Mouse (Mus musculus) MEL (cell line): ENCODE results near the gene Pex11a. TPM values are rescaled to one million over a fixed set of nuclear protein-coding genes. Genes with fewer than 3 reads are reported as not detected.

Experiments
- DNase-seq: peaks from one replicate; pipeline ENCODE4 v3.0.0; 2011; ENCODE audit warnings: low read depth, low spot score
- H3K27ac ChIP-seq: 2 replicates; pipeline ENCODE4 v1.5.1; 2012; ENCODE audit warnings: low read depth, mild to moderate bottlenecking, control low read depth, low read length, moderate library complexity; ENCODE audit not compliant: control insufficient read depth
- H3K27me3 ChIP-seq, 2 experiments: fragments of 150-350 bp in 1 of 2; sonication (generic) in 1 of 2; 2 replicates each; pipeline ENCODE4 v1.6.1; 2012; ENCODE audit warnings: low read length in 2 of 2, mild to moderate bottlenecking in 2 of 2, improper control_type of control experiment in 1 of 2, moderate library complexity in 1 of 2; ENCODE audit not compliant: insufficient read depth in 2 of 2, control insufficient read depth in 1 of 2
- H3K36me3 ChIP-seq, 2 experiments: 2 replicates each; pipeline ENCODE4 v1.6.1; 2012 to 2014; ENCODE audit warnings: low read length in 2 of 2, improper control_type of control experiment in 1 of 2, inconsistent platforms in 1 of 2, mild to moderate bottlenecking in 1 of 2; ENCODE audit not compliant: insufficient read depth in 2 of 2, control insufficient read depth in 1 of 2
- H3K4me1 ChIP-seq, 2 experiments: fragments of 150-350 bp in 1 of 2; sonication (generic) in 1 of 2; 2 replicates each; pipeline ENCODE4 v1.6.1; 2012; ENCODE audit warnings: low read length in 2 of 2, improper control_type of control experiment in 1 of 2, mild to moderate bottlenecking in 1 of 2; ENCODE audit not compliant: insufficient read depth in 2 of 2, control insufficient read depth in 1 of 2
- H3K4me3 ChIP-seq, 2 experiments: fragments of 150-350 bp in 1 of 2; sonication (generic) in 1 of 2; 2 replicates each; pipeline ENCODE4 v1.5.1; 2012; ENCODE audit warnings: low read depth in 2 of 2, low read length in 2 of 2, mild to moderate bottlenecking in 2 of 2, moderate library complexity in 2 of 2, control low read depth in 1 of 2, improper control_type of control experiment in 1 of 2; ENCODE audit not compliant: control insufficient read depth in 1 of 2, insufficient read depth in 1 of 2
- H3K79me2 ChIP-seq: 2 replicates; pipeline ENCODE4 v1.6.1; 2012; ENCODE audit warnings: mild to moderate bottlenecking, low read length, moderate library complexity; ENCODE audit not compliant: control insufficient read depth, poor library complexity, insufficient read depth
- H3K9ac ChIP-seq: 2 replicates; pipeline ENCODE4 v1.6.1; 2012; ENCODE audit warnings: low read depth, mild to moderate bottlenecking, control low read depth, low read length, moderate library complexity; ENCODE audit not compliant: control insufficient read depth, poor library complexity, severe bottlenecking
- H3K9me3 ChIP-seq: fragments of 150-350 bp; sonication (generic); replicated peaks from 2 replicates; pipeline ENCODE4 v1.6.1; 2012; ENCODE audit warnings: mild to moderate bottlenecking, low read length, improper control_type of control experiment, moderate library complexity; ENCODE audit not compliant: insufficient read depth
- CHD1 ChIP-seq: IDR thresholded peaks from 2 replicates; pipeline ENCODE4 v1.6.1; 2012; ENCODE audit warnings: low read depth, mild to moderate bottlenecking, inconsistent platforms, low read length, improper control_type of control experiment
- CHD2 ChIP-seq: IDR thresholded peaks from 2 replicates; pipeline ENCODE4 v1.6.1; 2011; ENCODE audit warnings: low read length, improper control_type of control experiment
- CTCF ChIP-seq, 3 experiments: IDR thresholded peaks in 2 of 3; conservative IDR thresholded peaks in 1 of 3; 2 replicates each; pipeline ENCODE4 v1.5.1; 2011 to 2012; ENCODE audit warnings: low read length in 3 of 3, low read depth in 2 of 3, mild to moderate bottlenecking in 2 of 3, improper control_type of control experiment in 1 of 3, inconsistent platforms in 1 of 3, mixed read lengths in 1 of 3, moderate library complexity in 1 of 3; ENCODE audit not compliant: control insufficient read depth in 1 of 3, insufficient read depth in 1 of 3, poor library complexity in 1 of 3, severe bottlenecking in 1 of 3
- E2F4 ChIP-seq: IDR thresholded peaks from 2 replicates; pipeline ENCODE4 v1.6.1; 2011; ENCODE audit warnings: low read depth, low read length, improper control_type of control experiment, borderline replicate concordance
- ELF1 ChIP-seq: IDR thresholded peaks from 2 replicates; pipeline ENCODE4 v1.6.1; 2014; ENCODE audit warnings: low read depth, mild to moderate bottlenecking, inconsistent platforms, low read length, improper control_type of control experiment, moderate library complexity
- EP300 ChIP-seq, 2 experiments: IDR thresholded peaks; 2 replicates each; pipeline ENCODE4 v1.6.1; 2011; ENCODE audit warnings: improper control_type of control experiment in 2 of 2, low read length in 2 of 2, low read depth in 1 of 2, mild to moderate bottlenecking in 1 of 2
- ETS1 ChIP-seq: IDR thresholded peaks from 2 replicates; pipeline ENCODE4 v1.6.1; 2012; ENCODE audit warnings: low read depth, mild to moderate bottlenecking, inconsistent platforms, low read length, improper control_type of control experiment, moderate library complexity
- GABPA ChIP-seq: IDR thresholded peaks from 2 replicates; pipeline ENCODE4 v1.6.1; 2012; ENCODE audit warnings: low read depth, mild to moderate bottlenecking, inconsistent platforms, low read length, improper control_type of control experiment, moderate library complexity
- GATA1 ChIP-seq: IDR thresholded peaks from 2 replicates; pipeline ENCODE4 v1.6.1; 2011; ENCODE audit warnings: low read depth, low read length, improper control_type of control experiment
- HCFC1 ChIP-seq: IDR thresholded peaks from 2 replicates; pipeline ENCODE4 v1.6.1; 2012; ENCODE audit warnings: low read depth, mild to moderate bottlenecking, inconsistent platforms, low read length, improper control_type of control experiment, moderate library complexity
- JUND ChIP-seq: IDR thresholded peaks from 2 replicates; pipeline ENCODE4 v1.6.1; 2011; ENCODE audit warnings: low read depth, mild to moderate bottlenecking, improper control_type of control experiment, low read length
- KAT2A ChIP-seq: conservative IDR thresholded peaks from 2 replicates; pipeline ENCODE4 v1.6.1; 2012; ENCODE audit warnings: low read depth, low read length, improper control_type of control experiment, inconsistent platforms
- MAFK ChIP-seq: IDR thresholded peaks from 2 replicates; pipeline ENCODE4 v1.6.1; 2011; ENCODE audit warnings: low read depth, mild to moderate bottlenecking, low read length, improper control_type of control experiment, borderline replicate concordance
- MAX ChIP-seq: IDR thresholded peaks from 2 replicates; pipeline ENCODE4 v1.6.1; 2011; ENCODE audit warnings: low read length, improper control_type of control experiment
- MAZ ChIP-seq: IDR thresholded peaks from 2 replicates; pipeline ENCODE4 v1.6.1; 2012; ENCODE audit warnings: low read depth, mild to moderate bottlenecking, inconsistent platforms, low read length, improper control_type of control experiment
- MEF2A ChIP-seq: IDR thresholded peaks from 2 replicates; pipeline ENCODE4 v1.6.1; 2014; ENCODE audit warnings: low read depth, mild to moderate bottlenecking, inconsistent platforms, low read length, improper control_type of control experiment; ENCODE audit not compliant: poor library complexity, insufficient replicate concordance, severe bottlenecking; ENCODE audit errors: extremely low read depth
- MXI1 ChIP-seq: IDR thresholded peaks from 2 replicates; pipeline ENCODE4 v1.6.1; 2011; ENCODE audit warnings: mild to moderate bottlenecking, low read depth, low read length, improper control_type of control experiment
- MYC ChIP-seq: IDR thresholded peaks from 2 replicates; pipeline ENCODE4 v1.6.1; 2011; ENCODE audit warnings: low read depth, mild to moderate bottlenecking, low read length, improper control_type of control experiment, moderate library complexity
- NELFE ChIP-seq: IDR thresholded peaks from 2 replicates; pipeline ENCODE4 v1.6.1; 2011; ENCODE audit warnings: low read depth, low read length, improper control_type of control experiment
- NRF1 ChIP-seq: IDR thresholded peaks from 2 replicates; pipeline ENCODE4 v1.6.1; 2014; ENCODE audit warnings: low read depth, mild to moderate bottlenecking, inconsistent platforms, low read length, improper control_type of control experiment, moderate library complexity; ENCODE audit not compliant: poor library complexity, insufficient read depth, severe bottlenecking
- POLR2A ChIP-seq, 2 experiments: IDR thresholded peaks; 2 replicates each; pipeline ENCODE4 v1.6.1; 2011 to 2012; ENCODE audit warnings: low read length in 2 of 2, mild to moderate bottlenecking in 2 of 2, control low read depth in 1 of 2, improper control_type of control experiment in 1 of 2, low read depth in 1 of 2, moderate library complexity in 1 of 2; ENCODE audit not compliant: control insufficient read depth in 1 of 2, insufficient read depth in 1 of 2, poor library complexity in 1 of 2
- POLR2AphosphoS2 ChIP-seq: IDR thresholded peaks from 2 replicates; pipeline ENCODE4 v1.6.1; 2011; ENCODE audit warnings: low read length, improper control_type of control experiment
- RAD21 ChIP-seq: IDR thresholded peaks from 2 replicates; pipeline ENCODE4 v1.6.1; 2011; ENCODE audit warnings: mild to moderate bottlenecking, low read depth, low read length, improper control_type of control experiment
- RCOR1 ChIP-seq: IDR thresholded peaks from 2 replicates; pipeline ENCODE4 v1.6.1; 2012; ENCODE audit warnings: low read depth, mild to moderate bottlenecking, inconsistent platforms, low read length, improper control_type of control experiment
- SIN3A ChIP-seq: IDR thresholded peaks from 2 replicates; pipeline ENCODE4 v1.6.1; 2012; ENCODE audit warnings: low read length, improper control_type of control experiment, inconsistent platforms
- SMC3 ChIP-seq: IDR thresholded peaks from 2 replicates; pipeline ENCODE4 v1.6.1; 2011; ENCODE audit warnings: low read depth, low read length, improper control_type of control experiment
- TAL1 ChIP-seq: IDR thresholded peaks from 2 replicates; pipeline ENCODE4 v1.6.1; 2012; ENCODE audit warnings: mild to moderate bottlenecking, inconsistent platforms, low read length, moderate library complexity, mixed read lengths
- TBP ChIP-seq: IDR thresholded peaks from 2 replicates; pipeline ENCODE4 v1.8.0; 2011; ENCODE audit warnings: low read depth, low read length, improper control_type of control experiment
- TCF12 ChIP-seq: IDR thresholded peaks from 2 replicates; pipeline ENCODE4 v1.6.1; 2014; ENCODE audit warnings: low read depth, mild to moderate bottlenecking, inconsistent platforms, low read length, improper control_type of control experiment, moderate library complexity
- UBTF ChIP-seq: IDR thresholded peaks from 2 replicates; pipeline ENCODE4 v1.6.1; 2012; ENCODE audit warnings: low read depth, mild to moderate bottlenecking, inconsistent platforms, low read length, improper control_type of control experiment, moderate library complexity, borderline replicate concordance; ENCODE audit not compliant: insufficient read depth
- USF1 ChIP-seq: IDR thresholded peaks from 2 replicates; pipeline ENCODE4 v1.6.1; 2014; ENCODE audit warnings: low read depth, mild to moderate bottlenecking, inconsistent platforms, low read length, improper control_type of control experiment, moderate library complexity
- USF2 ChIP-seq, 2 experiments: IDR thresholded peaks; 2 replicates each; pipeline ENCODE4 v1.6.1; 2011 to 2012; ENCODE audit warnings: improper control_type of control experiment in 2 of 2, low read length in 2 of 2, borderline replicate concordance in 1 of 2, inconsistent platforms in 1 of 2, low read depth in 1 of 2, mild to moderate bottlenecking in 1 of 2; ENCODE audit not compliant: insufficient read depth in 1 of 2
- ZC3H11A ChIP-seq: IDR thresholded peaks from 2 replicates; pipeline ENCODE4 v1.6.1; 2012; ENCODE audit warnings: low read depth, mild to moderate bottlenecking, inconsistent platforms, low read length, improper control_type of control experiment
- ZKSCAN1 ChIP-seq: IDR thresholded peaks from 2 replicates; pipeline ENCODE4 v1.6.1; 2012; ENCODE audit warnings: low read depth, mild to moderate bottlenecking, inconsistent platforms, low read length, improper control_type of control experiment, moderate library complexity
- ZMIZ1 ChIP-seq: IDR thresholded peaks from 2 replicates; pipeline ENCODE4 v1.6.1; 2012; ENCODE audit warnings: low read depth, mild to moderate bottlenecking, inconsistent platforms, low read length, improper control_type of control experiment, moderate library complexity
- ZNF384 ChIP-seq: IDR thresholded peaks from 2 replicates; pipeline ENCODE4 v1.6.1; 2012; ENCODE audit warnings: low read depth, mild to moderate bottlenecking, inconsistent platforms, low read length, improper control_type of control experiment
- polyA plus RNA-seq, 2 experiments: library from polyadenylated mRNA; stranded (reverse) in 1 of 2; unstranded in 1 of 2; fragments of >175 nt in 1 of 2; fragments of >200 nt in 1 of 2; gene quantifications; 2 replicates each; pipeline versions ENCODE4 v1.2.1 to v1.2.4; 2012; ENCODE audit warnings: low replicate concordance in 2 of 2, low read depth in 1 of 2; ENCODE audit not compliant: insufficient read length in 2 of 2, insufficient read depth in 1 of 2, missing spikeins in 1 of 2
- total RNA-seq: library from RNA; depleted of rRNA; stranded (reverse); fragments of 300-350 nt; gene quantifications from 2 replicates; pipeline ENCODE4 v1.2.3, GENCODE M21; 2012

Pex11a gene
- total and polyA plus RNA-seq, 3 experiments, result 3.9 to 8.7 TPM; not detected in 1

- peaks cover 3 to 8% of the 10 kb centered on the region in 2 experiments; a peak in 3 of 4 replicates for H3K4me1 ChIP-seq
- peaks cover 0 to 3% of the 10 kb centered on the region in 2 experiments; a peak in 2 of 4 replicates for H3K36me3 ChIP-seq
- peak; percentile 93 for DNase-seq
- no peak within 1 kb of the TSS for H3K27ac ChIP-seq
- H3K4me3 ChIP-seq, result peak within 1 kb of the TSS; percentile 71 to 93
- no peaks in the 10 kb centered on the region for H3K9me3 ChIP-seq
- H3K79me2 ChIP-seq, result peaks cover 1% of the 10 kb centered on the region; the same call in 1 of the 2 replicates
- H3K9ac ChIP-seq, result peak within 1 kb of the TSS; percentile 84
- no peaks in the 10 kb centered on the region for H3K27me3 ChIP-seq
- TF ChIP-seq GABPA (no peak), SMC3 (no peak), MXI1 (peak; percentile 76), KAT2A (no peak), UBTF (no peak), ELF1 (no peak), JUND (no peak), USF1 (no peak), TCF12 (0 out of 2 replicates have a peak, but pooled peaks have one; percentile 28), CHD1 (no peak), CHD2 (no peak), EP300 (IDR thresholded peaks at IDR 0.05; ENCODE audit: low read depth in 1 of 2, low read length in 2 of 2) (no peak), ZMIZ1 (no peak), HCFC1 (peak; percentile 81), MEF2A (no peak), TBP (no peak), ZKSCAN1 (no peak), MAFK (no peak), POLR2AphosphoS2 (peak; percentile 56; the same call in 1 of the 2 replicates), ETS1 (peak; percentile 41; the same call in 1 of the 2 replicates), MYC (no peak), ZC3H11A (no peak), NRF1 (peak; percentile 47; the same call in 1 of the 2 replicates), SIN3A (peak; percentile 84), E2F4 (no peak), RCOR1 (no peak), NELFE (peak; percentile 81), MAZ (peak; percentile 97), RAD21 (no peak), POLR2A (IDR thresholded peaks at IDR 0.05; ENCODE audit: control insufficient read depth in 1 of 2, insufficient read depth in 1 of 2, low read depth in 1 of 2, low read length in 2 of 2, poor library complexity in 1 of 2) (peak; percentile 77 to 86), ZNF384 (no peak), USF2 (IDR thresholded peaks at IDR 0.05; ENCODE audit: borderline replicate concordance in 1 of 2, insufficient read depth in 1 of 2, low read depth in 1 of 2, low read length in 2 of 2) (no peak), GATA1 (no peak), TAL1 (no peak), CTCF (IDR thresholded peaks at IDR 0.05 in 2 of 3, conservative IDR thresholded peaks at IDR 0.05 in 1 of 3; ENCODE audit: control insufficient read depth in 1 of 3, insufficient read depth in 1 of 3, low read depth in 2 of 3, low read length in 3 of 3, poor library complexity in 1 of 3, severe bottlenecking in 1 of 3) (no peak), MAX (no peak)
Measured at GRCm38 (mm10) chr7:79715187-79715981, 27.5 kb downstream of the Pex11a start, which contains the start of gene Kif7. Kif7 (minus strand) TSS chr7:79715720.
